Mouse (Mus musculus) embryonic facial prominence, embryonic 13.5 days (tissue): ENCODE data around the gene Myoz2. TPM values are rescaled to one million over a fixed set of nuclear protein-coding genes. Genes with fewer than 3 reads are reported as not detected.

Experiments
- ATAC-seq: fragments of 200-750 bp; cut with Nextera tagmentation; 2 replicates; pipeline ENCODE4 v1.8.0; 2017; ENCODE audit warnings: low read depth; ENCODE audit not compliant: insufficient number of reproducible peaks, insufficient read depth, low FRiP score, low TSS enrichment
- H3K27ac ChIP-seq: fragments of 300-500 bp; sonication (generic); 2 replicates; pipeline ENCODE4 v1.5.1; 2015; ENCODE audit warnings: moderate library complexity, mild to moderate bottlenecking, inconsistent platforms
- H3K27me3 ChIP-seq: fragments of 300-500 bp; sonication (generic); 2 replicates; pipeline ENCODE4 v1.6.1; 2015; ENCODE audit warnings: mild to moderate bottlenecking, inconsistent platforms
- H3K36me3 ChIP-seq: fragments of 300-500 bp; sonication (generic); 2 replicates; pipeline ENCODE4 v1.6.1; 2015; ENCODE audit warnings: mild to moderate bottlenecking, inconsistent platforms
- H3K4me1 ChIP-seq: fragments of 300-500 bp; sonication (generic); 2 replicates; pipeline ENCODE4 v1.6.1; 2015; ENCODE audit warnings: inconsistent platforms
- H3K4me2 ChIP-seq: fragments of 300-500 bp; sonication (generic); 2 replicates; pipeline ENCODE4 v1.6.1; 2015; ENCODE audit warnings: moderate library complexity, mild to moderate bottlenecking, inconsistent platforms
- H3K4me3 ChIP-seq: fragments of 300-500 bp; sonication (generic); 2 replicates; pipeline ENCODE4 v1.5.1; 2015; ENCODE audit warnings: mild to moderate bottlenecking, inconsistent platforms
- H3K9ac ChIP-seq: fragments of 300-500 bp; sonication (generic); 2 replicates; pipeline ENCODE4 v1.6.1; 2015; ENCODE audit warnings: mild to moderate bottlenecking, inconsistent platforms
- H3K9me3 ChIP-seq: fragments of 300-500 bp; sonication (generic); 2 replicates; pipeline ENCODE4 v1.6.1; 2016; ENCODE audit warnings: inconsistent platforms
- WGBS: fragments of 180-500 bp; shearing (Covaris S2); methylation state at CpG from one replicate; pipeline ENCODE4 v1.1.7; 2015; ENCODE audit warnings: mixed read lengths; 5-methylcytosine and 5-hydroxymethylcytosine counted together
- polyA plus RNA-seq: library from polyadenylated mRNA; unstranded; fragments of >200 nt; fragmentation: Nextera tagmentation; extraction: Ambion mirVana; gene quantifications from 2 replicates; pipeline ENCODE4 v1.2.1, GENCODE M21; 2015

Myoz2 gene
- polyA plus RNA-seq, 1 experiment from 2014 or later = 1.9 TPM

GRCm38 (mm10) chr3:123001053-123001452 lies 33.8 kb downstream of the Myoz2 start:
- WGBS = 76% methylated on average over 3 of the region's 3 CpGs
- H3K27me3 ChIP-seq = no peaks in the 10 kb centered on the region
- H3K27ac ChIP-seq = no peak overlapping the region
- H3K9me3 ChIP-seq = no peaks in the 10 kb centered on the region
- H3K4me1 ChIP-seq = no peaks in the 10 kb centered on the region
- no peak overlapping the region for H3K4me3 ChIP-seq
- no peak for ATAC-seq
- H3K9ac ChIP-seq = no peak overlapping the region
- no peak overlapping the region for H3K4me2 ChIP-seq
- no peaks in the 10 kb centered on the region for H3K36me3 ChIP-seq

DNA sequence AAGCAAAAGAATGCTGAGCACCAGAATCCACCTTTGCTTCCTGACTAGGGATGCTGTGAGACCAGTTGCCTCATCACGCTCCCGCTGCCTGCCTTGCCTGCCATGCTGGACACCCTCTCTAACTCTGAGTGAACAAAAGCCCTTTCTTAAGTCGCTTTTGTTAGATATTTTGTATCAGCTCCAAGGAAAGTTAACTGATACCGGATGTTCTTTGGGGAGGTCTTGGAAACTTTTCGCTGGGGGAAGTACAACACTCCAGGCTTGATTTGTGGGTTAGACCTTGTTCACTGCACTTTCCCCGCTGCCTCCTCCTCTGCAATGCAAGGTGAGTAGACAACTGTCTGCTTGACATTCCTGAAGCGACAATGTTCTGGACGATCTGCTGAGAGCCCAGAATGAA lies 36.3 kb downstream of the Myoz2 start:
- 51% methylated on average over 8 of the region's 8 CpGs for WGBS
- H3K36me3 ChIP-seq = no peaks in the 10 kb centered on the region
- no peak overlapping the region for H3K4me3 ChIP-seq
- H3K27ac ChIP-seq = no peak overlapping the region
- no peaks in the 10 kb centered on the region for H3K4me1 ChIP-seq
- ATAC-seq = no peak
- H3K9me3 ChIP-seq = no peaks in the 10 kb centered on the region
- no peaks in the 10 kb centered on the region for H3K27me3 ChIP-seq
- H3K4me2 ChIP-seq = no peak overlapping the region
- no peak overlapping the region for H3K9ac ChIP-seq

DNA sequence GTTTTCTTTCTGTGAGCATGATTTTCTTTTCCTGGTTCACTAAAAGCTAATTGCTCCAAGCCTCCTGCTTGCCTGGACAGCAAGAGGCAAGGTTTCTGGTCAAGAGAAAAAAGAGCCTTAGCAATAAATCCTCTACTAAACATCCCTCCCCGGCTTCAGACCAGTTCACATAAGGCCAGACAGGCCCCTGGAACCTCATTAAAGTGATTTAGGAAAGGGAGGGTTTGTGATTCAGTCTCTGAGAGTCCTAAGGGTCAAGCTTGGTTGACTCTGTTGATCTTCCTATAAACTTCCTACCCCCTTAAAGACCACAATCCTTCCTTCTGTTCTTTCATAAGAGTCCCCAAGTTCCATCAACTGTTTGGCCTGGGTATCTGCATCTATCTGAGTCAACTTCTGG lies 37.8 kb downstream of the Myoz2 start:
- Histone ChIP-seq H3K9me3 (no peaks in the 10 kb centered on the region), H3K27me3 (no peaks in the 10 kb centered on the region), H3K4me1 (no peaks in the 10 kb centered on the region), H3K4me3 (no peak overlapping the region), H3K4me2 (no peak overlapping the region), H3K27ac (no peak overlapping the region), H3K9ac (no peak overlapping the region), H3K36me3 (no peaks in the 10 kb centered on the region)
- WGBS = 86% methylated on average over 1 of the region's 1 CpGs
- ATAC-seq = no peak

DNA sequence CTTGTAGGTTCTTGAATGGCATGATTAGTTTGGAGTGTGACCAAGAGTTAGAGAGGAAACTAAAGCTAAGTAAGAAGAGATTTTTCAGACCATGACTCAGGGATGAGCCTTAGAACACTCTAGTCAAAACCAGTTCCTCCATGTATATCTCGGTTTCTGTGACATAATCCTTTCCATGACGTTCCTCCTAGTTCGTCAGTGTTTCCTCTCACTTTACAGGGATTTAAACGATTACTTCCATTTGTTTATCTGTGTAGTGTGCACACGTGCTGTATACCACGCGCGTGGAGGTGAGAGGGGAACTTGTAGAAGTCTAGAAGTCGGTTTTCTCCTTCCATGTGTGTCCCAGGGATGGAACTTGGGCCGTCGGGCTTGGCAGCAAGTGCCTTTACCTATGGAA lies 47.9 kb downstream of the Myoz2 start:
- H3K36me3 ChIP-seq = no peaks in the 10 kb centered on the region
- H3K27ac ChIP-seq = no peak overlapping the region
- H3K27me3 ChIP-seq = no peaks in the 10 kb centered on the region
- ATAC-seq = no peak
- H3K4me3 ChIP-seq = no peak overlapping the region
- no peak overlapping the region for H3K4me2 ChIP-seq
- H3K4me1 ChIP-seq = peaks cover 5% of the 10 kb centered on the region
- no peak overlapping the region for H3K9ac ChIP-seq
- no peaks in the 10 kb centered on the region for H3K9me3 ChIP-seq
- WGBS = 89% methylated on average over 11 of the region's 11 CpGs

DNA sequence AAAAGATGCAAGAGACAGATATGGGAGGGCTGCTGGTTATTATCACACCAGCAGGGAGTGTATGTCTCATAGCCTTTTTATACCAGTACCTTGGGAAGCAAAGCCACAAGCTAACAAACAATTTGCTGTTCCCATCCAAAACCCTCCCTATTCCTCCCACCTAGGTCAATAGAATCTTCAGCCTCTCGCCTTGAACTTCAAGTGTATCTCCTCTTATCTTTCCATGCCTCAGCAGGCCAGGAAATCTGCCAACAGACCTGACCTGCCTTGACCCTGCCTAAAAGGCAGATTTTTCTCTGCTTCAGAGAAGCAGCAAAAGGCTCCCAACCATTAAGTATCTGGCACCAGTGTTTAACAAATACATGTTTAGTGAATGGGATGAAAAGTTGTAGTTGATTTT lies 48.4 kb downstream of the Myoz2 start:
- H3K9ac ChIP-seq = no peak overlapping the region
- no peak overlapping the region for H3K4me2 ChIP-seq
- H3K9me3 ChIP-seq = no peaks in the 10 kb centered on the region
- 51% methylated on average over 1 of the region's 1 CpGs for WGBS
- H3K27ac ChIP-seq = no peak overlapping the region
- no peaks in the 10 kb centered on the region for H3K27me3 ChIP-seq
- no peak for ATAC-seq
- no peaks in the 10 kb centered on the region for H3K36me3 ChIP-seq
- H3K4me3 ChIP-seq = no peak overlapping the region
- peaks cover 5% of the 10 kb centered on the region for H3K4me1 ChIP-seq

- Histone ChIP-seq H3K9me3 (no peaks in the 10 kb centered on the region), H3K27me3 (no peaks in the 10 kb centered on the region), H3K4me3 (peak overlapping the region; percentile 84), H3K4me2 (peak overlapping the region; percentile 73), H3K4me1 (peaks cover 5% of the 10 kb centered on the region), H3K9ac (peak overlapping the region; percentile 88), H3K36me3 (no peaks in the 10 kb centered on the region), H3K27ac (peak overlapping the region; percentile 95)
- no peak for ATAC-seq
- WGBS = 16% methylated on average over 13 of the region's 13 CpGs
These were observed 49.5 kb downstream of the Myoz2 start for GRCm38 (mm10) chr3:122985183-122985944.

GRCm38 (mm10) chr3:122984249-122985182 lies 50.3 kb downstream of the Myoz2 start, which contains the start of gene Usp53:
TSS of gene Usp53 (minus strand) at chr3:122984510.
- H3K4me1 ChIP-seq = peaks cover 5% of the 10 kb centered on the region
- WGBS = under 1% methylated on average over 90 of the region's 94 CpGs
- H3K36me3 ChIP-seq = no peaks in the 10 kb centered on the region
- ATAC-seq = peak; percentile 96
- H3K4me2 ChIP-seq = peak within 1 kb of the TSS; percentile 73
- H3K9ac ChIP-seq = peak within 1 kb of the TSS; percentile 88
- peak within 1 kb of the TSS; percentile 95 for H3K27ac ChIP-seq
- peak within 1 kb of the TSS; percentile 84 for H3K4me3 ChIP-seq
- no peaks in the 10 kb centered on the region for H3K27me3 ChIP-seq
- no peaks in the 10 kb centered on the region for H3K9me3 ChIP-seq

- H3K36me3 ChIP-seq = no peaks in the 10 kb centered on the region
- H3K4me1 ChIP-seq = peaks cover 5% of the 10 kb centered on the region
- no peaks in the 10 kb centered on the region for H3K27me3 ChIP-seq
- H3K27ac ChIP-seq = peak overlapping the region; percentile 92
- under 1% methylated on average over 30 of the region's 30 CpGs for WGBS
- H3K9me3 ChIP-seq = no peaks in the 10 kb centered on the region
- ATAC-seq = peak; percentile 82
- H3K9ac ChIP-seq = peak overlapping the region; percentile 77
- peak overlapping the region; percentile 84 for H3K4me3 ChIP-seq
- peak overlapping the region; percentile 73 for H3K4me2 ChIP-seq
These were observed 51.0 kb downstream of the Myoz2 start for GRCm38 (mm10) chr3:122983849-122984248.

GRCm38 (mm10) chr3:122975964-122976363 lies 58.9 kb downstream of the Myoz2 start:
- Histone ChIP-seq H3K4me3 (no peak overlapping the region), H3K4me2 (no peak overlapping the region), H3K4me1 (no peaks in the 10 kb centered on the region), H3K27ac (no peak overlapping the region), H3K9ac (no peak overlapping the region), H3K36me3 (no peaks in the 10 kb centered on the region), H3K9me3 (no peaks in the 10 kb centered on the region), H3K27me3 (no peaks in the 10 kb centered on the region)
- 89% methylated on average over 1 of the region's 1 CpGs for WGBS
- ATAC-seq = no peak; the same call in 1 of the 2 replicates

DNA sequence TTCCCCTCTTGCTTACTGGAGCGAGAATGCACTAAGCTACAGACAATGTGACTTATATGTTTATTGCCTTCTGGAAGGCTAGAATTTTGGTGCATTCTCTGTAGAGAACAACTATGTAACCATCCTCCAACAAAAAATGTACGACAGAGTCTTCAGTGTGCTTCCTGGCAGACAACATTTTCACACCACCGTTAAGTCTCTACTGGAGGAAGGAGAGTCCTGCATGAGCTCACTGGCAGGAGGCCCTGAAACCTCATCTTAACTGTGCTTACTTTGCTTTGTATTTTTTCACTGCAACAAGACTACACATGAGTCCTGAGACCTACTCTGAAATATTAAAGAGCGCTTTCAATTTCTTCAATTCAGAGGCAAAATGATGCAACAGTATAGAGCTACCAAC lies 59.5 kb downstream of the Myoz2 start:
- H3K27me3 ChIP-seq = no peaks in the 10 kb centered on the region
- H3K4me2 ChIP-seq = no peak overlapping the region
- H3K4me1 ChIP-seq = no peaks in the 10 kb centered on the region
- H3K9me3 ChIP-seq = no peaks in the 10 kb centered on the region
- no peak for ATAC-seq
- no peak overlapping the region for H3K9ac ChIP-seq
- WGBS = 89% methylated on average over 4 of the region's 4 CpGs
- H3K4me3 ChIP-seq = no peak overlapping the region
- no peak overlapping the region for H3K27ac ChIP-seq
- H3K36me3 ChIP-seq = no peaks in the 10 kb centered on the region

- H3K36me3 ChIP-seq = no peaks in the 10 kb centered on the region
- no peaks in the 10 kb centered on the region for H3K27me3 ChIP-seq
- no peak overlapping the region for H3K9ac ChIP-seq
- H3K4me3 ChIP-seq = no peak overlapping the region
- no peaks in the 10 kb centered on the region for H3K4me1 ChIP-seq
- no peak overlapping the region for H3K27ac ChIP-seq
- H3K9me3 ChIP-seq = no peaks in the 10 kb centered on the region
- WGBS = 93% methylated on average over 3 of the region's 3 CpGs
- no peak overlapping the region for H3K4me2 ChIP-seq
- no peak for ATAC-seq
These were observed 60.0 kb downstream of the Myoz2 start for GRCm38 (mm10) chr3:122974833-122975232.
